8 mouse cellular contexts compared by ENCODE assay signal in the genomic region with DNA sequence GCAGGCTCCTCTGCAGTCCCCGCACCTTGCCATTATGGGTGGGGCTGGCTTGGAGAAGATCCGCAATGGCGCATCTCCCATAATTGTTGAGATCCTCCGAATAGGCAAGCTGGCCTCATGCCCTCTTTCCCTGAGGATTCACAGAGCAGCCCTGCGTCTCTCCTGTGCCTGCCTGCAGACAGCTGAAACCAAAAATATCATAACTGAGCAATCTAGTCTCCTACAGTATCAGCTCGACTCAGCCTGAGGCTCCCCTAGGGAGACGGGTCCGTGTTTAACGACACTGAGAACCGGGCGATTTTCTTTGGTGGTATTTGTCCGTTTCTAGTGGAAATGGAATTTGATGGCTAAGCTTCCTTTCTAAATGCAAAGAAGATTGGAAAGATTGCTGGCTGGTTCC. TPM values are rescaled to one million over a fixed set of nuclear protein-coding genes. Genes with fewer than 3 reads are reported as not detected.
DNase-seq lines count a peak whose midpoint lies in the region; ATAC-seq lines count a peak whose summit lies in the region.

No protein-coding gene starts in this region.

- no peaks in the 10 kb centered on the region for H3K9me3 ChIP-seq in lung, embryonic 15.5 days
- H3K9me3 ChIP-seq in embryonic facial prominence, embryonic 13.5 days = no peaks in the 10 kb centered on the region
- H3K9me3 ChIP-seq in intestine, embryonic 15.5 days = no peaks in the 10 kb centered on the region
- H3K9me3 ChIP-seq in neural tube, embryonic 15.5 days (replicated peaks) = no peaks in the 10 kb centered on the region

- H3K9ac ChIP-seq in lung, embryonic 15.5 days = no peak overlapping the region
- peak overlapping the region; percentile 62; the same call in 1 of the 2 replicates for H3K9ac ChIP-seq in embryonic facial prominence, embryonic 13.5 days
- no peak overlapping the region for H3K9ac ChIP-seq in intestine, embryonic 15.5 days
- peak overlapping the region; percentile 20; the same call in 1 of the 2 replicates for H3K9ac ChIP-seq in neural tube, embryonic 15.5 days (replicated peaks)

- 27% methylated on average over 12 of the region's 12 CpGs for WGBS in lung, embryonic 15.5 days
- WGBS in embryonic facial prominence, embryonic 13.5 days = 9% methylated on average over 12 of the region's 12 CpGs
- WGBS in intestine, embryonic 15.5 days = 21% methylated on average over 12 of the region's 12 CpGs
- WGBS in neural tube, embryonic 15.5 days = 14% methylated on average over 12 of the region's 12 CpGs

- no peak overlapping the region for H3K4me3 ChIP-seq in lung, embryonic 15.5 days
- peak overlapping the region; percentile 36 for H3K4me3 ChIP-seq in embryonic facial prominence, embryonic 13.5 days
- H3K4me3 ChIP-seq in intestine, embryonic 15.5 days (replicated peaks) = no peak overlapping the region
- H3K4me3 ChIP-seq in neural tube, embryonic 15.5 days (replicated peaks) = 0 out of 2 replicates have a peak overlapping the region, but pooled peaks have one; percentile 4

- H3K4me1 ChIP-seq in lung, embryonic 15.5 days = peaks cover 53% of the 10 kb centered on the region
- peaks cover 31% of the 10 kb centered on the region for H3K4me1 ChIP-seq in embryonic facial prominence, embryonic 13.5 days
- H3K4me1 ChIP-seq in intestine, embryonic 15.5 days (replicated peaks) = peaks cover 9% of the 10 kb centered on the region; the same call in 1 of the 2 replicates
- peaks cover 80% of the 10 kb centered on the region for H3K4me1 ChIP-seq in neural tube, embryonic 15.5 days

- peak overlapping the region; percentile 61 for H3K27ac ChIP-seq in lung, embryonic 15.5 days
- peak overlapping the region; percentile 51 for H3K27ac ChIP-seq in embryonic facial prominence, embryonic 13.5 days
- no peak overlapping the region for H3K27ac ChIP-seq in intestine, embryonic 15.5 days
- peak overlapping the region; percentile 30; the same call in 1 of the 2 replicates for H3K27ac ChIP-seq in neural tube, embryonic 15.5 days (replicated peaks)

- ATAC-seq in lung, embryonic 15.5 days (ENCODE audit: borderline replicate concordance, extremely low read depth, low FRiP score, low TSS enrichment) = no peak
- ATAC-seq in embryonic facial prominence, embryonic 13.5 days (ENCODE audit: insufficient number of reproducible peaks, insufficient read depth, low FRiP score, low TSS enrichment, low read depth) = no peak
- ATAC-seq in intestine, embryonic 15.5 days = no peak
- ATAC-seq in neural tube, embryonic 15.5 days (ENCODE audit: low FRiP score) = no peak

- H3K36me3 ChIP-seq in lung, embryonic 15.5 days = no peaks in the 10 kb centered on the region
- H3K36me3 ChIP-seq in embryonic facial prominence, embryonic 13.5 days = no peaks in the 10 kb centered on the region
- H3K36me3 ChIP-seq in intestine, embryonic 15.5 days = no peaks in the 10 kb centered on the region
- peaks cover 7% of the 10 kb centered on the region; the same call in 1 of the 2 replicates for H3K36me3 ChIP-seq in neural tube, embryonic 15.5 days

- H3K4me2 ChIP-seq in lung, embryonic 15.5 days = peak overlapping the region; percentile 34
- peak overlapping the region; percentile 54 for H3K4me2 ChIP-seq in embryonic facial prominence, embryonic 13.5 days
- H3K4me2 ChIP-seq in intestine, embryonic 15.5 days (replicated peaks) = peak overlapping the region; percentile 22; the same call in 1 of the 2 replicates
- H3K4me2 ChIP-seq in neural tube, embryonic 15.5 days = peak overlapping the region; percentile 46

- peaks cover 6% of the 10 kb centered on the region for H3K27me3 ChIP-seq in lung, embryonic 15.5 days
- peaks cover 63% of the 10 kb centered on the region for H3K27me3 ChIP-seq in embryonic facial prominence, embryonic 13.5 days
- peaks cover 17% of the 10 kb centered on the region for H3K27me3 ChIP-seq in intestine, embryonic 15.5 days (replicated peaks)
- no peaks in the 10 kb centered on the region for H3K27me3 ChIP-seq in neural tube, embryonic 15.5 days (replicated peaks)

- no peak for DNase-seq in lung, postnatal 25 days (ENCODE audit: low spot score)
- DNase-seq in adrenal gland, postnatal 10 days = no peak
- DNase-seq in thymus, postnatal 25 days = no peak
- no peak for DNase-seq in right cerebral cortex, adult 18-20 months

RNA-seq across cellular contexts. Expression of gene AC124108.1, which starts 8.7 kb away (rescaled TPM):
- polyA plus RNA-seq in lung, embryonic 15.5 days (2015; fragmentation: Nextera tagmentation; extraction: Ambion mirVana) = 0.52 and 0.69 TPM in 2 replicates
- polyA plus RNA-seq in embryonic facial prominence, embryonic 13.5 days (2015; fragmentation: Nextera tagmentation; extraction: Ambion mirVana) = 0.34 and 0.37 TPM in 2 replicates
- polyA plus RNA-seq in intestine, embryonic 15.5 days (2015; fragmentation: Nextera tagmentation; extraction: Ambion mirVana) = 0.03 and 0.08 TPM in 2 replicates
- 1.4 and 1.6 TPM in 2 replicates for polyA plus RNA-seq in neural tube, embryonic 15.5 days (2015; fragmentation: Nextera tagmentation; extraction: Ambion mirVana)
- under 1 TPM in 1 of 2 experiments, not detected in 1; 0.15 TPM for total RNA-seq in adrenal gland, postnatal 10 days (2021)

RNA-seq across cellular contexts. Expression of gene Lemd1, which starts 8.7 kb away (rescaled TPM):
- 1.7 and 2.0 TPM in 2 replicates for polyA plus RNA-seq in lung, embryonic 15.5 days (2015; fragmentation: Nextera tagmentation; extraction: Ambion mirVana)
- polyA plus RNA-seq in embryonic facial prominence, embryonic 13.5 days (2015; fragmentation: Nextera tagmentation; extraction: Ambion mirVana) = 1.2 and 1.8 TPM in 2 replicates
- polyA plus RNA-seq in intestine, embryonic 15.5 days (2015; fragmentation: Nextera tagmentation; extraction: Ambion mirVana) = 0.43 and 0.58 TPM in 2 replicates
- 16.9 and 17.6 TPM in 2 replicates for polyA plus RNA-seq in neural tube, embryonic 15.5 days (2015; fragmentation: Nextera tagmentation; extraction: Ambion mirVana)
- total RNA-seq in adrenal gland, postnatal 10 days (2021) = under 1 TPM; 0.27 to 0.36 TPM

RNA-seq across cellular contexts. Expression of gene Gm10188, which starts 29.6 kb away (rescaled TPM):
- polyA plus RNA-seq in lung, embryonic 15.5 days (2015; fragmentation: Nextera tagmentation; extraction: Ambion mirVana) = not detected in 2 replicates
- polyA plus RNA-seq in embryonic facial prominence, embryonic 13.5 days (2015; fragmentation: Nextera tagmentation; extraction: Ambion mirVana) = not detected in 2 replicates
- not detected in 2 replicates for polyA plus RNA-seq in intestine, embryonic 15.5 days (2015; fragmentation: Nextera tagmentation; extraction: Ambion mirVana)
- polyA plus RNA-seq in neural tube, embryonic 15.5 days (2015; fragmentation: Nextera tagmentation; extraction: Ambion mirVana) = 0.50 and 0.59 TPM in 2 replicates
- not detected for total RNA-seq in adrenal gland, postnatal 10 days (2021)

Comparison
In these comparisons a context has a peak if more than half of its experiments do, and no peak if none do; other contexts are left out.
1. H3K4me3 ChIP-seq: peak in embryonic facial prominence, embryonic 13.5 days (single experiment) and neural tube, embryonic 15.5 days (single experiment); none in lung, embryonic 15.5 days (single experiment) and intestine, embryonic 15.5 days (single experiment).
2. H3K9ac ChIP-seq: peak in embryonic facial prominence, embryonic 13.5 days (single experiment) and neural tube, embryonic 15.5 days (single experiment); none in lung, embryonic 15.5 days (single experiment) and intestine, embryonic 15.5 days (single experiment).
3. Peak in every context shown above with its lines, with median percentiles within 50 percentile points of each other: H3K4me2 ChIP-seq.